Mouse (Mus musculus): ENCODE measurements around the gene Purb. TPM values are rescaled to one million over a fixed set of nuclear protein-coding genes. Genes with fewer than 3 reads are reported as not detected.
"Not testable (repeated sequence)": the region's sequence is repeated elsewhere in the genome, so short reads cannot be mapped to it uniquely, and the experiment has no call there.

The Purb gene
- polyA plus RNA-seq, 1 experiment from 2014 or later, result 24.3 TPM

DNA sequence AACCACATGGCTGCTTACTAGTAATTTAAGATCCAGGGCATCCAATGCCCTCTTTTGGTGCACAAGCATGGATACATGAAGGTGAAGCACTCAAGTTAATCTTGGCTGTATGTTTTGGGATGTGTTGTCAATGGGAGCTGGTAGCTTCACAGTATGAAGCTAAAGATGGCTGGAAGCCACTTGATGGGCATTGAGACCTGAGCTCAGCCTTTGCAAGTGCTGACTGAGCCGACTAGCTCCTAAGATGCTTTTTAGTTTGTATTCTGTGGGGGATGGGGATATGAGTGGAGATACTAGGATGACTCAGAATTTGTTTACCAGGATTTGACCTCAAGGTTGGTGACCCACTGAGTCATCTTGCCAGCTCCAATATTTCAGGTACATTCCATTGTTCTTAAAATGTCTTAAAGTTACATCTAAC, 55.4 kb downstream of the Purb start:
- H3K4me3 ChIP-seq (ENCODE audit: control insufficient read depth in 1 of 2, insufficient read depth in 1 of 2, low read depth in 1 of 2, low read length in 2 of 2), result no peak overlapping the region
- WGBS, result 17% methylated on average over 1 of the region's 1 CpGs
- no peak overlapping the region for H3K27ac ChIP-seq (replicated peaks in 1 of 2; ENCODE audit: control insufficient read depth in 1 of 2, insufficient read depth in 1 of 2, low read depth in 2 of 2, low read length in 2 of 2)
- H3K9me3 ChIP-seq (ENCODE audit: control insufficient read depth, low read length), result no peaks in the 10 kb centered on the region
- no peaks in the 10 kb centered on the region for H3K27me3 ChIP-seq (ENCODE audit: control insufficient read depth, insufficient read depth, low read length)
- H3K36me3 ChIP-seq (ENCODE audit: control insufficient read depth, insufficient read depth, low read length), result peaks cover 70% of the 10 kb centered on the region
- H3K4me1 ChIP-seq (ENCODE audit: control insufficient read depth in 2 of 2, insufficient read depth in 2 of 2, low read length in 2 of 2), result peaks cover under 1 to 17% of the 10 kb centered on the region in 2 experiments; a peak in 3 of 4 replicates
- no peak overlapping the region for H3K9ac ChIP-seq (ENCODE audit: low read length)
- H3K4me2 ChIP-seq (ENCODE audit: low read length), result no peak overlapping the region
- no peak for ATAC-seq (ENCODE audit: insufficient number of reproducible peaks, insufficient read depth, low FRiP score, low read depth)

DNA sequence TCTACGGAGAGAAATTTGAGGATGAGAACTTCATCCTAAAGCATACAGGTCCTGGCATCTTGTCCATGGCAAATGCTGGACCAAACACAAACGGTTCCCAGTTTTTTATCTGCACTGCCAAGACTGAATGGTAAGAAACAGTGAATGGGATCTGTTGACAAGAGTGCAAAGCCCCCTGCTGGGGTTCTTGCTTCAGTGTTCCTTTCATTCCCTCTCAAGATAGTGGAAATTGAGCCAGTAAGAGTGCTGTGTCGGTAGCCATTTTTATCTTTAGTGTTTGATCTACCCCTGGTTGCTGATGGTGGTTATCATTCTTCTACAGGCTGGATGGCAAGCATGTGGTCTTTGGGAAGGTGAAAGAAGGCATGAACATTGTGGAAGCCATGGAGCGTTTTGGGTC, 56.6 kb downstream of the Purb start:
- not testable (repeated sequence) for H3K27ac ChIP-seq (replicated peaks in 1 of 2; ENCODE audit: control insufficient read depth in 1 of 2, insufficient read depth in 1 of 2, low read depth in 2 of 2, low read length in 2 of 2); H3K4me3 ChIP-seq (ENCODE audit: control insufficient read depth in 1 of 2, insufficient read depth in 1 of 2, low read depth in 1 of 2, low read length in 2 of 2); H3K27me3 ChIP-seq (ENCODE audit: control insufficient read depth, insufficient read depth, low read length); H3K9ac ChIP-seq (ENCODE audit: low read length); H3K9me3 ChIP-seq (ENCODE audit: control insufficient read depth, low read length); ATAC-seq (ENCODE audit: insufficient number of reproducible peaks, insufficient read depth, low FRiP score, low read depth); H3K4me2 ChIP-seq (ENCODE audit: low read length)
- H3K36me3 ChIP-seq (ENCODE audit: control insufficient read depth, insufficient read depth, low read length), result peaks cover 62% of the 10 kb centered on the region
- WGBS, result 45% methylated on average over 4 of the region's 4 CpGs
- H3K4me1 ChIP-seq (ENCODE audit: control insufficient read depth in 2 of 2, insufficient read depth in 2 of 2, low read length in 2 of 2), result peaks cover 6 to 27% of the 10 kb centered on the region in 2 experiments

DNA sequence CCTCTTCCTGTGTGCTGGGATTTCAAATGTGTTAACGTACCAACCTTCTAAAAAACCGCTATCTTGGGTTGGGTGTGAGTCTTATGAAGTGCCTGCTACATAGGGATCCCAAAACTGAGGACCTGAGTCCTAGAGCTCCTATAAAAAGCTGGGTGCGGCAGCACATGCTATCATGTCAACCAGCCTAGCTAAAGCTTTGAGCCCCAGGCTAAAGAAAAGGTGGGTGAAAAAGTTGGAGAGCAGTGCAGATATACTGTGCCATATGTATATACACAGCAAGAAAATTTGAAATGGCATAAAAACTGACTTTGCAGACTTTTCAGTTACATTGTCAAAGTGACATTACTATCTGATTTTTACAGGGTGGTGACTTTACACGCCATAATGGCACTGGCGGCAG, 57.0 kb downstream of the Purb start:
- Histone ChIP-seq H3K36me3 (ENCODE audit: control insufficient read depth, insufficient read depth, low read length) (peaks cover 58% of the 10 kb centered on the region), H3K9me3 (ENCODE audit: control insufficient read depth, low read length) (no peaks in the 10 kb centered on the region), H3K27me3 (ENCODE audit: control insufficient read depth, insufficient read depth, low read length) (no peaks in the 10 kb centered on the region), H3K4me3 (ENCODE audit: control insufficient read depth in 1 of 2, insufficient read depth in 1 of 2, low read depth in 1 of 2, low read length in 2 of 2) (no peak overlapping the region), H3K9ac (ENCODE audit: low read length) (no peak overlapping the region), H3K27ac (replicated peaks in 1 of 2; ENCODE audit: control insufficient read depth in 1 of 2, insufficient read depth in 1 of 2, low read depth in 2 of 2, low read length in 2 of 2) (no peak overlapping the region), H3K4me1 (ENCODE audit: control insufficient read depth in 2 of 2, insufficient read depth in 2 of 2, low read length in 2 of 2) (peaks cover 6 to 28% of the 10 kb centered on the region in 2 experiments), H3K4me2 (ENCODE audit: low read length) (no peak overlapping the region; the same call in 1 of the 2 replicates)
- ATAC-seq (ENCODE audit: insufficient number of reproducible peaks, insufficient read depth, low FRiP score, low read depth), result no peak
- 78% methylated on average over 5 of the region's 5 CpGs for whole genome bisulfite sequencing

Small RNA genes within 50 kb of the gene (microRNA-seq; reads per million reads assigned to microRNA genes)
- not detected for gene Gm22123

Other genes with a start within 250 kb of the Purb start
- not detected in 2 replicates for gene Npc1l1, start 245.8 kb downstream of the Purb start, polyA plus RNA-seq (2014; fragmentation: Nextera tagmentation; extraction: Ambion mirVana)
- gene Ddx56, start 208.1 kb downstream of the Purb start, polyA plus RNA-seq (2014; fragmentation: Nextera tagmentation; extraction: Ambion mirVana), result 50.9 and 55.0 TPM in 2 replicates
- gene Tmed4, start 201.0 kb downstream of the Purb start, polyA plus RNA-seq (2014; fragmentation: Nextera tagmentation; extraction: Ambion mirVana), result 90.6 and 92.2 TPM in 2 replicates
- gene Ogdh, start 184.3 kb downstream of the Purb start, polyA plus RNA-seq (2014; fragmentation: Nextera tagmentation; extraction: Ambion mirVana), result 245 and 289 TPM in 2 replicates
- gene Zmiz2, start 86.8 kb downstream of the Purb start, polyA plus RNA-seq (2014; fragmentation: Nextera tagmentation; extraction: Ambion mirVana), result 8.2 and 9.1 TPM in 2 replicates
- 4,253 and 4,441 TPM in 2 replicates for gene Ppia, start 60.5 kb downstream of the Purb start, polyA plus RNA-seq (2014; fragmentation: Nextera tagmentation; extraction: Ambion mirVana)
- 377 and 424 TPM in 2 replicates for gene H2afv, start 31.5 kb downstream of the Purb start, polyA plus RNA-seq (2014; fragmentation: Nextera tagmentation; extraction: Ambion mirVana)
- gene Myo1g, start 45.0 kb upstream of the Purb start, polyA plus RNA-seq (2014; fragmentation: Nextera tagmentation; extraction: Ambion mirVana), result 0.59 and 0.77 TPM in 2 replicates
- 52.9 and 56.5 TPM in 2 replicates for gene Ccm2, start 71.0 kb upstream of the Purb start, polyA plus RNA-seq (2014; fragmentation: Nextera tagmentation; extraction: Ambion mirVana)
- 0.22 and 0.86 TPM in 2 replicates for gene Nacad, start 130.1 kb upstream of the Purb start, polyA plus RNA-seq (2014; fragmentation: Nextera tagmentation; extraction: Ambion mirVana)
- gene Tbrg4, start 150.2 kb upstream of the Purb start, polyA plus RNA-seq (2014; fragmentation: Nextera tagmentation; extraction: Ambion mirVana), result 34.8 and 39.8 TPM in 2 replicates
- gene Wap, start 162.7 kb upstream of the Purb start, polyA plus RNA-seq (2014; fragmentation: Nextera tagmentation; extraction: Ambion mirVana), result not detected in 2 replicates
- gene Ramp3, start 182.6 kb upstream of the Purb start, polyA plus RNA-seq (2014; fragmentation: Nextera tagmentation; extraction: Ambion mirVana), result 2.3 and 3.9 TPM in 2 replicates

Measured in heart, embryonic 14.5 days (tissue).